23 mouse cellular contexts compared by ENCODE assay signal in the genomic region with DNA sequence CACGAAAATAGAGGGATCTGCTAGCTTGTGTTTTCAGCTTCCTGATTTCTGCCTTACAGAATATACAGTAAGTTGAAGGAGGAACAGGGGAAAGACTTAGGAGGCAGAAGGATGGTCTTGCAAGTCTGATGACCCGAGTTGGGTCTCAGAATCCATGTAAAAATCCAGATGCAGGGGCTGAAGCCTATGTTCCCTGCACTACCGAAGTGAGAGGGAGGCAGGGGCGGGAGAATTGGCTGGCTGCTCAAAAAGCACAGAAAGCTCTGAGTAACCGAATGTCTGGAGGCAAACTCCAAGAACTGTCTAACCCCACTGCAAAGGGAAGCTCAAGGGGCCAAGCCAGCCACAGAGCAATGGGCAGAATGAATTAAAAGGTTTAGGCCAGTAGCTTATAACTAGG. TPM values are rescaled to one million over a fixed set of nuclear protein-coding genes. Genes with fewer than 3 reads are reported as not detected.
DNase-seq lines count a peak whose midpoint lies in the region; ATAC-seq and TF ChIP-seq lines count a peak whose summit lies in the region.
"Had no signal": no experiment of that assay in that cellular context is flagged by ENCODE, and none has a peak within 500 bp of the region (broad histone marks: within the 10 kb centered on the region; RNA-seq: fewer than 3 reads in every experiment).

No protein-coding gene starts in this region.

- ATAC-seq in intestine, embryonic 14.5 days (replicated peaks; ENCODE audit: low FRiP score, low TSS enrichment, low read depth) = no peak
- ATAC-seq in intestine, embryonic 16.5 days = no peak
- ATAC-seq in forebrain, postnatal 0 days = no peak
- no peak for ATAC-seq in hindbrain, postnatal 0 days
- ATAC-seq: forebrain, embryonic 15.5 days had no signal

- H3K36me3 ChIP-seq in intestine, embryonic 14.5 days (ENCODE audit: control insufficient read depth, insufficient read depth, low read length) = no peaks in the 10 kb centered on the region
- H3K36me3 ChIP-seq in intestine, embryonic 16.5 days (ENCODE audit: control insufficient read depth, insufficient read depth, low read length) = no peaks in the 10 kb centered on the region
- no peaks in the 10 kb centered on the region for H3K36me3 ChIP-seq in embryonic facial prominence, embryonic 10.5 days (replicated peaks)
- no peaks in the 10 kb centered on the region for H3K36me3 ChIP-seq in forebrain, postnatal 0 days (ENCODE audit: insufficient read depth)
- H3K36me3 ChIP-seq in hindbrain, postnatal 0 days (ENCODE audit: insufficient read depth, low read length) = no peaks in the 10 kb centered on the region
- H3K36me3 ChIP-seq: embryonic facial prominence, embryonic 12.5 days; forebrain, embryonic 15.5 days; heart, embryonic 15.5 days; hindbrain, embryonic 10.5 days had no signal

- H3K9me3 ChIP-seq in intestine, embryonic 14.5 days (ENCODE audit: control insufficient read depth, low read length) = no peaks in the 10 kb centered on the region
- H3K9me3 ChIP-seq in intestine, embryonic 16.5 days (ENCODE audit: control insufficient read depth, low read length) = no peaks in the 10 kb centered on the region
- no peaks in the 10 kb centered on the region for H3K9me3 ChIP-seq in embryonic facial prominence, embryonic 10.5 days
- no peaks in the 10 kb centered on the region for H3K9me3 ChIP-seq in forebrain, postnatal 0 days (ENCODE audit: low read length)
- no peaks in the 10 kb centered on the region for H3K9me3 ChIP-seq in hindbrain, postnatal 0 days (ENCODE audit: low read length)
- H3K9me3 ChIP-seq: embryonic facial prominence, embryonic 12.5 days; forebrain, embryonic 15.5 days; heart, embryonic 15.5 days; hindbrain, embryonic 10.5 days had no signal

- H3K4me2 ChIP-seq in intestine, embryonic 14.5 days (ENCODE audit: low read length) = no peak overlapping the region
- H3K4me2 ChIP-seq in intestine, embryonic 16.5 days (ENCODE audit: low read depth, low read length) = no peak overlapping the region
- H3K4me2 ChIP-seq in forebrain, postnatal 0 days (ENCODE audit: low read depth) = no peak overlapping the region
- H3K4me2 ChIP-seq in hindbrain, postnatal 0 days (ENCODE audit: low read depth, low read length) = no peak overlapping the region
- H3K4me2 ChIP-seq: embryonic facial prominence, embryonic 12.5 days; forebrain, embryonic 15.5 days; heart, embryonic 11.5 days; heart, embryonic 15.5 days; hindbrain, embryonic 14.5 days had no signal

- H3K4me1 ChIP-seq in intestine, embryonic 14.5 days (replicated peaks; ENCODE audit: control insufficient read depth, insufficient read depth, low read length) = peaks cover 5% of the 10 kb centered on the region
- peaks cover 3% of the 10 kb centered on the region for H3K4me1 ChIP-seq in intestine, embryonic 16.5 days (ENCODE audit: control insufficient read depth, insufficient read depth, low read length)
- H3K4me1 ChIP-seq in embryonic facial prominence, embryonic 10.5 days = peaks cover 52% of the 10 kb centered on the region
- H3K4me1 ChIP-seq in forebrain, postnatal 0 days (ENCODE audit: insufficient read depth) = peaks cover 12% of the 10 kb centered on the region; the same call in 1 of the 2 replicates
- H3K4me1 ChIP-seq in hindbrain, postnatal 0 days (ENCODE audit: insufficient read depth, low read length) = no peaks in the 10 kb centered on the region

- H3K4me3 ChIP-seq in intestine, embryonic 14.5 days (ENCODE audit: low read depth, low read length) = no peak overlapping the region
- no peak overlapping the region for H3K4me3 ChIP-seq in intestine, embryonic 16.5 days (ENCODE audit: low read length)
- H3K4me3 ChIP-seq in embryonic facial prominence, embryonic 10.5 days = no peak overlapping the region
- H3K4me3 ChIP-seq in forebrain, postnatal 0 days (ENCODE audit: low read depth, low read length) = no peak overlapping the region
- no peak overlapping the region for H3K4me3 ChIP-seq in hindbrain, postnatal 0 days (ENCODE audit: low read length)
- H3K4me3 ChIP-seq: embryonic facial prominence, embryonic 12.5 days; forebrain, embryonic 15.5 days; heart, adult 2 months; heart, embryonic 15.5 days; hindbrain, embryonic 10.5 days had no signal

- no peak overlapping the region for H3K9ac ChIP-seq in intestine, embryonic 14.5 days (ENCODE audit: low read length)
- no peak overlapping the region for H3K9ac ChIP-seq in intestine, embryonic 16.5 days (ENCODE audit: low read depth, low read length)
- H3K9ac ChIP-seq in forebrain, postnatal 0 days = no peak overlapping the region
- no peak overlapping the region for H3K9ac ChIP-seq in hindbrain, postnatal 0 days (replicated peaks; ENCODE audit: low read length)
- H3K9ac ChIP-seq: embryonic facial prominence, embryonic 12.5 days; forebrain, embryonic 15.5 days; heart, embryonic 15.5 days; hindbrain, embryonic 14.5 days had no signal

- WGBS in intestine, embryonic 14.5 days = 72% methylated on average over 5 of the region's 5 CpGs
- WGBS in intestine, embryonic 16.5 days = 72% methylated on average over 5 of the region's 5 CpGs
- 72% methylated on average over 5 of the region's 5 CpGs for WGBS in embryonic facial prominence, embryonic 10.5 days
- 62% methylated on average over 5 of the region's 5 CpGs for WGBS in forebrain, postnatal 0 days
- WGBS in hindbrain, postnatal 0 days = 67% methylated on average over 5 of the region's 5 CpGs

- no peak for TF ChIP-seq CTCF in forebrain, postnatal 0 days (IDR thresholded peaks at IDR 0.05; ENCODE audit: low read depth)
- no peak for TF ChIP-seq CTCF in hindbrain, postnatal 0 days (IDR thresholded peaks at IDR 0.05; ENCODE audit: low read depth)

- H3K27ac ChIP-seq in intestine, embryonic 14.5 days (ENCODE audit: low read depth) = no peak overlapping the region
- H3K27ac ChIP-seq in intestine, embryonic 16.5 days (ENCODE audit: low read length) = no peak overlapping the region
- H3K27ac ChIP-seq in embryonic facial prominence, embryonic 10.5 days (replicated peaks) = peak overlapping the region; percentile 5; the same call in 1 of the 2 replicates
- no peak overlapping the region for H3K27ac ChIP-seq in forebrain, postnatal 0 days (ENCODE audit: low read depth, low read length)
- no peak overlapping the region for H3K27ac ChIP-seq in hindbrain, postnatal 0 days
- H3K27ac ChIP-seq: forebrain, embryonic 15.5 days; heart, adult 2 months; heart, embryonic 15.5 days; hindbrain, embryonic 10.5 days; hindbrain, embryonic 14.5 days had no signal

- peak; percentile 43 for DNase-seq in intestine, embryonic 14.5 days (ENCODE audit: low spot score)
- peak; percentile 40 to 76 for DNase-seq in left cerebral cortex, postnatal 25 days (ENCODE audit: low spot score in 2 of 2)
- no peak for DNase-seq in left cerebral cortex, adult 11 months (ENCODE audit: low spot score)
- peak; percentile 75 for DNase-seq in brain, adult 2 months (ENCODE audit: low read depth, low spot score)
- no peak for DNase-seq in embryonic facial prominence, embryonic 10.5 days (ENCODE audit: low spot score)
- no peak for DNase-seq in forebrain, postnatal 0 days
- DNase-seq in hindbrain, postnatal 0 days (ENCODE audit: low spot score) = no peak
- DNase-seq: adrenal gland, adult 2 months; adrenal gland, postnatal 25 days; cerebellum, adult 2 months; cerebellum, postnatal 10 days; embryo, embryonic 11 days; gastrocnemius, postnatal 10 days; heart, adult 2 months; heart, postnatal 14 days had no signal

- intact Hi-C loops in left cerebral cortex, postnatal 25 days (cut with DNase I) = no loop called here

- no peaks in the 10 kb centered on the region for H3K27me3 ChIP-seq in intestine, embryonic 14.5 days (replicated peaks; ENCODE audit: control insufficient read depth, insufficient read depth, low read length)
- H3K27me3 ChIP-seq in intestine, embryonic 16.5 days (replicated peaks; ENCODE audit: control insufficient read depth, insufficient read depth, low read length) = no peaks in the 10 kb centered on the region
- peaks cover 22% of the 10 kb centered on the region for H3K27me3 ChIP-seq in embryonic facial prominence, embryonic 10.5 days (replicated peaks; ENCODE audit: low read depth, poor library complexity, severe bottlenecking)
- no peaks in the 10 kb centered on the region for H3K27me3 ChIP-seq in forebrain, postnatal 0 days (ENCODE audit: insufficient read depth, low read length)
- H3K27me3 ChIP-seq in hindbrain, postnatal 0 days (ENCODE audit: insufficient read depth, low read length) = no peaks in the 10 kb centered on the region
- H3K27me3 ChIP-seq: embryonic facial prominence, embryonic 12.5 days; forebrain, embryonic 15.5 days; heart, embryonic 15.5 days had no signal

RNA-seq across cellular contexts. Expression of gene Wipf3, which starts 41.7 kb away (rescaled TPM):
- polyA plus RNA-seq in intestine, embryonic 14.5 days (2014; fragmentation: Nextera tagmentation; extraction: Ambion mirVana) = 1.2 and 1.7 TPM in 2 replicates
- polyA plus RNA-seq in intestine, embryonic 16.5 days (2015; fragmentation: Nextera tagmentation; extraction: Ambion mirVana) = 1.7 and 1.8 TPM in 2 replicates
- total RNA-seq in left cerebral cortex, postnatal 25 days (2021) = 10 to 100 TPM; 72.4 to 84.9 TPM
- 1.1 and 1.4 TPM in 2 replicates for polyA plus RNA-seq in embryonic facial prominence, embryonic 10.5 days (2016; fragmentation: Nextera tagmentation; extraction: Ambion mirVana)
- total RNA-seq in forebrain, postnatal 0 days (2014; rRNA removed) = 6.5 and 7.6 TPM in 2 replicates
- polyA plus RNA-seq in forebrain, postnatal 0 days (2015; fragmentation: Nextera tagmentation; extraction: Ambion mirVana) = 1.1 and 2.4 TPM in 2 replicates
- 1.4 and 4.2 TPM in 2 replicates for total RNA-seq in hindbrain, postnatal 0 days (2014; rRNA removed)
- 1.0 TPM in 2 replicates for polyA plus RNA-seq in hindbrain, postnatal 0 days (2015; fragmentation: Nextera tagmentation; extraction: Ambion mirVana)
- total RNA-seq: common myeloid progenitor, adult 5-6 weeks had no signal

Comparison
In these comparisons a context has a peak if more than half of its experiments do, and no peak if none do; other contexts are left out.
1. DNase-seq: peak in intestine, embryonic 14.5 days (single experiment), left cerebral cortex, postnatal 25 days (2 of 2) and brain, adult 2 months (single experiment); none in left cerebral cortex, adult 11 months (single experiment), embryonic facial prominence, embryonic 10.5 days (single experiment), forebrain, postnatal 0 days (single experiment) and hindbrain, postnatal 0 days (single experiment).